Mouse (Mus musculus) kidney, adult 2 months (tissue): ENCODE measurements around the gene Paqr4.

Experiments
- CTCF ChIP-seq: fragments of 200-500 bp; conservative IDR thresholded peaks from 2 replicates; pipeline ENCODE4 v1.5.1; 2011; ENCODE audit warnings: low read depth, mild to moderate bottlenecking, control low read depth, low read length, moderate library complexity, mixed read lengths; ENCODE audit not compliant: insufficient read depth, insufficient read length
- POLR2A ChIP-seq: fragments of 200-500 bp; IDR thresholded peaks from one replicate; pipeline ENCODE4 v1.6.1; 2011; ENCODE audit warnings: low read depth, low read length, control low read depth

DNA sequence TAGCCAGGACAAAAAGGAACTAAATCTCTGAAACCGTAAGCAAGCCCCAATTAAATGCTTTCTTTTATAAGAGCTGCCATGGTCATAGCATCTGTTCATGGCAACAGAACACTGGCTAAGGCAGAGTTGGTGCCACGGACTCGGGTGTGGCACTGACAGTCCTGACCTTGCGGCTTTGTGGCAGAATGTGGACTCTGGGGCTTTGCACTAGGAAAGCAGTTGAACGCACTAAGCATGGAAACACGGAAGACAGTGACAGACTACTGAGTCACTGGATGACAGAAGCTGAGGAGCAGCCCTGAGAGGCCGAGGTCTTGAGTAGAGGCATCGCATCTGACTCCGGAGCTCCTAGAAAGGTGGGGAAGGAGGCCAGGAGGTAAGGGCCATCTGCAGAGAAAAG lies 16.9 kb upstream of the Paqr4 start:
- TF ChIP-seq CTCF (no peak), POLR2A (no peak)
